Mouse (Mus musculus) macrophage (primary cell): ENCODE data around the gene Dynlrb1. TPM values are rescaled to one million over a fixed set of nuclear protein-coding genes. Genes with fewer than 3 reads are reported as not detected.
A peak's percentile ranks its signal among the peaks of the same experiment; 100 is the strongest.

Source experiments
- H3K27ac ChIP-seq: fragments of 350-480 bp; formaldehyde crosslinking; 2 replicates; pipeline ENCODE4 v1.9.0; 2021
- H3K36me3 ChIP-seq: fragments of 350-480 bp; formaldehyde crosslinking; 2 replicates; pipeline ENCODE4 v1.9.0; 2021; ENCODE audit errors: inconsistent target
- H3K4me3 ChIP-seq: fragments of 350-480 bp; formaldehyde crosslinking; 2 replicates; pipeline ENCODE4 v1.9.0; 2021; ENCODE audit errors: inconsistent target
- H3K79me2 ChIP-seq: fragments of 350-480 bp; formaldehyde crosslinking; 2 replicates; pipeline ENCODE4 v1.9.0; 2021; ENCODE audit errors: inconsistent target
- WGBS: methylation state at CpG from one replicate; pipeline ENCODE4 v1.1.7; 2026; ENCODE audit warnings: inconsistent platforms; ENCODE audit not compliant: missing documents; 5-methylcytosine and 5-hydroxymethylcytosine counted together
- polyA plus RNA-seq: library from polyadenylated mRNA; stranded (reverse); fragments of 250-400 nt; gene quantifications from 3 replicates; pipeline ENCODE4 v1.2.4, GENCODE M21; 2018; ENCODE audit warnings: inconsistent platforms

Gene Dynlrb1
- polyA plus RNA-seq, 1 experiment from 2014 or later: 667 TPM

- 86% methylated on average over 10 of the region's 10 CpGs for WGBS
- Histone ChIP-seq H3K4me3 (no peak overlapping the region), H3K36me3 (no peaks in the 10 kb centered on the region), H3K27ac (no peak overlapping the region), H3K79me2 (no peaks in the 10 kb centered on the region)
These were observed 36.2 kb downstream of the Dynlrb1 start for GRCm38 (mm10) chr2:155272396-155273170.

GRCm38 (mm10) chr2:155273603-155274002 is 37.3 kb downstream of the Dynlrb1 start:
- H3K79me2 ChIP-seq: no peaks in the 10 kb centered on the region
- no peaks in the 10 kb centered on the region for H3K36me3 ChIP-seq
- H3K4me3 ChIP-seq: no peak overlapping the region
- WGBS: 90% methylated on average over 8 of the region's 8 CpGs
- H3K27ac ChIP-seq: no peak overlapping the region

- WGBS: 2% methylated on average over 47 of the region's 47 CpGs
- Histone ChIP-seq H3K4me3 (peak within 1 kb of the TSS; percentile 38), H3K27ac (no peak within 1 kb of the TSS), H3K79me2 (no peaks in the 10 kb centered on the region), H3K36me3 (no peaks in the 10 kb centered on the region)
These were observed 39.9 kb downstream of the Dynlrb1 start, which contains the start of gene Map1lc3a for GRCm38 (mm10) chr2:155276195-155276594. Gene Map1lc3a, plus strand, starts transcription at chr2:155276297.

GRCm38 (mm10) chr2:155276621-155277175 is 40.4 kb downstream of the Dynlrb1 start:
- Histone ChIP-seq H3K79me2 (no peaks in the 10 kb centered on the region), H3K4me3 (peak overlapping the region; percentile 38), H3K36me3 (no peaks in the 10 kb centered on the region), H3K27ac (no peak overlapping the region)
- WGBS: 3% methylated on average over 46 of the region's 49 CpGs

GRCm38 (mm10) chr2:155277721-155278120 is 41.4 kb downstream of the Dynlrb1 start:
- Histone ChIP-seq H3K4me3 (no peak overlapping the region), H3K27ac (no peak overlapping the region), H3K79me2 (no peaks in the 10 kb centered on the region), H3K36me3 (no peaks in the 10 kb centered on the region)
- WGBS: 100% methylated on average over 2 of the region's 2 CpGs

GRCm38 (mm10) chr2:155278361-155278760 is 42.0 kb downstream of the Dynlrb1 start:
- H3K79me2 ChIP-seq: no peaks in the 10 kb centered on the region
- 96% methylated on average over 7 of the region's 7 CpGs for WGBS
- H3K27ac ChIP-seq: no peak overlapping the region

GRCm38 (mm10) chr2:155279163-155279562 is 42.8 kb downstream of the Dynlrb1 start:
- H3K36me3 ChIP-seq: no peaks in the 10 kb centered on the region
- no peaks in the 10 kb centered on the region for H3K79me2 ChIP-seq
- no peak overlapping the region for H3K27ac ChIP-seq
- WGBS: 95% methylated on average over 4 of the region's 4 CpGs
- no peak overlapping the region for H3K4me3 ChIP-seq

More at GRCm38 (mm10) chr2:155278361-155278760, 42.0 kb downstream of the Dynlrb1 start:
- no peak overlapping the region for H3K4me3 ChIP-seq
- no peaks in the 10 kb centered on the region for H3K36me3 ChIP-seq

- H3K36me3 ChIP-seq: no peaks in the 10 kb centered on the region
- H3K27ac ChIP-seq: no peak overlapping the region
- 68% methylated on average over 2 of the region's 2 CpGs for WGBS
- H3K4me3 ChIP-seq: no peak overlapping the region
- no peaks in the 10 kb centered on the region for H3K79me2 ChIP-seq
These were observed 43.8 kb downstream of the Dynlrb1 start for GRCm38 (mm10) chr2:155280116-155280515.

GRCm38 (mm10) chr2:155283793-155284192 is 47.5 kb downstream of the Dynlrb1 start:
- no peaks in the 10 kb centered on the region for H3K36me3 ChIP-seq
- H3K4me3 ChIP-seq: no peak overlapping the region
- WGBS: 99% methylated on average over 4 of the region's 4 CpGs
- H3K27ac ChIP-seq: no peak overlapping the region
- no peaks in the 10 kb centered on the region for H3K79me2 ChIP-seq

- 92% methylated on average over 7 of the region's 7 CpGs for WGBS
- H3K4me3 ChIP-seq: no peak overlapping the region
- peaks cover 2% of the 10 kb centered on the region; the same call in 1 of the 2 replicates for H3K36me3 ChIP-seq
- H3K79me2 ChIP-seq: no peaks in the 10 kb centered on the region
- H3K27ac ChIP-seq: no peak overlapping the region
These were observed 48.3 kb downstream of the Dynlrb1 start for GRCm38 (mm10) chr2:155284647-155285046.

- Histone ChIP-seq H3K27ac (no peak overlapping the region), H3K79me2 (no peaks in the 10 kb centered on the region), H3K36me3 (peaks cover 13% of the 10 kb centered on the region; the same call in 1 of the 2 replicates), H3K4me3 (no peak overlapping the region)
- WGBS: 84% methylated on average over 6 of the region's 6 CpGs
These were observed 49.4 kb downstream of the Dynlrb1 start for GRCm38 (mm10) chr2:155285744-155286143.

- no peak overlapping the region for H3K4me3 ChIP-seq
- 95% methylated on average over 4 of the region's 4 CpGs for WGBS
- H3K79me2 ChIP-seq: no peaks in the 10 kb centered on the region
- no peak overlapping the region for H3K27ac ChIP-seq
- H3K36me3 ChIP-seq: peaks cover 30% of the 10 kb centered on the region; the same call in 1 of the 2 replicates
These were observed 51.3 kb downstream of the Dynlrb1 start for GRCm38 (mm10) chr2:155287456-155288250.

GRCm38 (mm10) chr2:155290066-155290465 is 53.7 kb downstream of the Dynlrb1 start:
- Histone ChIP-seq H3K36me3 (peaks cover 37% of the 10 kb centered on the region; the same call in 1 of the 2 replicates), H3K27ac (no peak overlapping the region), H3K4me3 (no peak overlapping the region), H3K79me2 (no peaks in the 10 kb centered on the region)
- WGBS: 97% methylated on average over 8 of the region's 8 CpGs

GRCm38 (mm10) chr2:155293382-155293781 is 57.0 kb downstream of the Dynlrb1 start:
- Histone ChIP-seq H3K79me2 (no peaks in the 10 kb centered on the region), H3K4me3 (no peak overlapping the region), H3K27ac (no peak overlapping the region), H3K36me3 (peaks cover 55% of the 10 kb centered on the region)
- WGBS: 96% methylated on average over 2 of the region's 2 CpGs
